Mouse (Mus musculus) bone marrow, adult 2 months (tissue): ENCODE results near the gene Ncoa1.
"Not testable (repeated sequence)": the region's sequence is repeated elsewhere in the genome, so short reads cannot be mapped to it uniquely, and the experiment has no call there.

ENCODE experiments used
- CTCF ChIP-seq: fragments of 200-500 bp; IDR thresholded peaks from 2 replicates; pipeline ENCODE4 v1.5.1; 2011; ENCODE audit warnings: low read length, control low read depth; ENCODE audit not compliant: control insufficient read depth, insufficient read depth
- POLR2A ChIP-seq: fragments of 200-500 bp; IDR thresholded peaks from 2 replicates; pipeline ENCODE4 v1.6.1; 2011; ENCODE audit warnings: low read depth, mild to moderate bottlenecking, control low read depth, low read length, borderline replicate concordance; ENCODE audit not compliant: control insufficient read depth

- TF ChIP-seq CTCF, POLR2A: not testable (repeated sequence)
These were observed 236.7 kb downstream of the Ncoa1 start for GRCm38 (mm10) chr12:4240281-4240680.
